In the genomic region with DNA sequence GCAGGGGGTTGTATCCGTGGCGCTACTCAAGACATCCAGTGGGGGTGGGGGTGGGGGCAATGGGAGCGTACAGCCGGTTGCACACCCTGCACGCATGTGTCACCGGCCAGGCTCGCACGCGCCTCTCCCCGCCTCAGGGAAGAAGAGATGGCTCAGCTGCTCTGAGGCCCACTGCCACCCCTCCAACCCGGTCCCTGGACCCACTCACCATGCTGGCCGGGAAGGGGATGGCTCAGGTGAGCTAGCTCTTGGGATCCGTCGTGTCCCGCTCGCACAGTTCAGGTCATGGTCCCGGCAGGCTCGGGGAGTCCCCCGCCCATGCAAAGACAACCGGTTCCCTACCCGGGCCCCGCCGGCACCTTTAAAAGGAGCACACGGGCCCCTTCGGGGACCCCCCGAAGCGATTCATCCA, we compare ENCODE assay signal across 8 mouse cellular contexts. TPM values are rescaled to one million over a fixed set of nuclear protein-coding genes. Genes with fewer than 3 reads are reported as not detected.
DNase-seq lines count a peak whose midpoint lies in the region; ATAC-seq lines count a peak whose summit lies in the region.

No protein-coding gene starts in this region.

- H3K36me3 ChIP-seq in forebrain, embryonic 12.5 days (replicated peaks): no peaks in the 10 kb centered on the region
- no peaks in the 10 kb centered on the region for H3K36me3 ChIP-seq in hindbrain, embryonic 10.5 days

- DNase-seq in Muller cell, postnatal 12 days (ENCODE audit: inconsistent ontology term): peak; percentile 78
- DNase-seq in hindbrain, embryonic 10.5 days (ENCODE audit: low spot score): peak; percentile 64
- peak; percentile 26 to 48 for DNase-seq in layer of hippocampus, postnatal 36 days
- DNase-seq in lung, postnatal 36 days: peak; percentile 16
- peak; percentile 73 for DNase-seq in retina, postnatal 1 day
- peak; percentile 33 for DNase-seq in urinary bladder, postnatal 25 days (ENCODE audit: low spot score)

- peak overlapping the region; percentile 96 for H3K4me3 ChIP-seq in forebrain, embryonic 12.5 days (replicated peaks)
- peak overlapping the region; percentile 88 for H3K4me3 ChIP-seq in hindbrain, embryonic 10.5 days

- no peaks in the 10 kb centered on the region for H3K9me3 ChIP-seq in forebrain, embryonic 12.5 days
- no peaks in the 10 kb centered on the region for H3K9me3 ChIP-seq in hindbrain, embryonic 10.5 days

- H3K9ac ChIP-seq in forebrain, embryonic 12.5 days: peak overlapping the region; percentile 95

- 0 out of 2 replicates have a peak, but pooled peaks cover 2% of the 10 kb centered on the region for H3K27me3 ChIP-seq in forebrain, embryonic 12.5 days
- H3K27me3 ChIP-seq in hindbrain, embryonic 10.5 days (ENCODE audit: insufficient read depth, poor library complexity, severe bottlenecking): no peaks in the 10 kb centered on the region

- peak overlapping the region; percentile 91 for H3K4me2 ChIP-seq in forebrain, embryonic 12.5 days

- H3K4me1 ChIP-seq in forebrain, embryonic 12.5 days: peaks cover 28% of the 10 kb centered on the region
- H3K4me1 ChIP-seq in hindbrain, embryonic 10.5 days (replicated peaks): peaks cover 28% of the 10 kb centered on the region

- peak overlapping the region; percentile 91 for H3K27ac ChIP-seq in forebrain, embryonic 12.5 days
- peak overlapping the region; percentile 97 for H3K27ac ChIP-seq in hindbrain, embryonic 10.5 days

- peak; percentile 65; the same call in 1 of the 2 replicates for ATAC-seq in cerebellum, adult (ENCODE audit: insufficient number of reproducible peaks, low FRiP score, low TSS enrichment)
- ATAC-seq in forebrain, embryonic 12.5 days (ENCODE audit: low FRiP score): peak; percentile 72

- WGBS in forebrain, embryonic 12.5 days: under 1% methylated on average over 27 of the region's 27 CpGs
- under 1% methylated on average over 27 of the region's 27 CpGs for WGBS in hindbrain, embryonic 10.5 days

RNA-seq across cellular contexts. Expression of gene Xpo6, which starts 0.6 kb away (rescaled TPM):
- polyA plus RNA-seq in forebrain, embryonic 12.5 days (2016; fragmentation: Nextera tagmentation; extraction: Ambion mirVana): 74.4 and 74.8 TPM in 2 replicates
- 60.9 and 63.7 TPM in 2 replicates for polyA plus RNA-seq in hindbrain, embryonic 10.5 days (2016; fragmentation: Nextera tagmentation; extraction: Ambion mirVana)
- total RNA-seq in layer of hippocampus, postnatal 36 days (2021): 10 to 100 TPM; 89.5 to 94.1 TPM

Comparison
In these comparisons a context has a peak if more than half of its experiments do, and no peak if none do; other contexts are left out.
1. Peak in every context shown above with its lines: DNase-seq, ATAC-seq, H3K4me3 ChIP-seq and H3K27ac ChIP-seq.
2. DNase-seq: peak in every context shown above with its lines; median percentile 78 in Muller cell, postnatal 12 days; 73 in retina, postnatal 1 day; 64 in hindbrain, embryonic 10.5 days; 37 in layer of hippocampus, postnatal 36 days; 33 in urinary bladder, postnatal 25 days; 16 in lung, postnatal 36 days.